Mouse (Mus musculus): ENCODE measurements around the gene Psmd1. TPM values are rescaled to one million over a fixed set of nuclear protein-coding genes. Genes with fewer than 3 reads are reported as not detected.

The Psmd1 gene
- polyA plus RNA-seq, 1 experiment = 72.1 TPM

DNA sequence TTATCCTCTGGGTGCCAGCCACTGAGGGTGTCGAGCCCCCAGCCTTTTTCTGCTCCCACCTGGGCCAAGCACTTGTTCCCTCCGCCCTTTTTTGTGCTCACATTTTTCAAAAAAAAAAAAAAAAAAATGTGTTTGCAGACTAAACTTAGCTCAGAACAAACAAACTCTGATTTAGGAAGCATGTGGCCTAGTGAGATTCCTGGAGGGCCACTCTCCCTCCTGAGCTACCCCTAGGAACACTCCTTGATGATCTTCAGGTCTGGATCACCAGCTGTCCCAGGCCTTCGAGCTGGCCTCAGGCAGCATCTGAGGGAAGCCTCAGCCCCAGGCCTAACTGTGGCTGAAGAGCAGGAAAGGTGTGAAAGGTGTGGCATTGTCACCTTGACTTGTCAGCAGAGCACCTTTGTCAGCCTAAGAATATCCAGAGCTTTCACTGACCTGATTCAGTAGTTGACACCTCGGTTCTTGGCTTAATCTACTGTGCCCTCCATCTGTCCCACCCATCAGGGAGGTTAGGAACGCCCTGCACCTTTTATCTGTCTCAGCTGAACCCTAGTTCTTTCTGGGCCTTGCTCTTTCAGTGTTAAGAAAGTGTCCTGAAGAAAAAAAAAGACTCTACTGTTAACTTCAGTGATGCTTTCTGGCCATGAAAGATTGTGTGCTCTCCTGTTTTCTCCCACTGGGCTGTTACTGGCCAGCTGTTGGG is 118.0 kb downstream of the Psmd1 start:
- no peak overlapping the region for H3K27ac ChIP-seq (ENCODE audit: insufficient read depth, low read length)
- H3K4me1 ChIP-seq (ENCODE audit: control insufficient read depth, insufficient read depth, low read length) = no peaks in the 10 kb centered on the region
- TF ChIP-seq POLR2A (IDR thresholded peaks at IDR 0.05; ENCODE audit: extremely low read depth, insufficient read depth, low read length) = no peak
- no peak overlapping the region for H3K4me3 ChIP-seq (ENCODE audit: insufficient read depth, low read length)

DNA sequence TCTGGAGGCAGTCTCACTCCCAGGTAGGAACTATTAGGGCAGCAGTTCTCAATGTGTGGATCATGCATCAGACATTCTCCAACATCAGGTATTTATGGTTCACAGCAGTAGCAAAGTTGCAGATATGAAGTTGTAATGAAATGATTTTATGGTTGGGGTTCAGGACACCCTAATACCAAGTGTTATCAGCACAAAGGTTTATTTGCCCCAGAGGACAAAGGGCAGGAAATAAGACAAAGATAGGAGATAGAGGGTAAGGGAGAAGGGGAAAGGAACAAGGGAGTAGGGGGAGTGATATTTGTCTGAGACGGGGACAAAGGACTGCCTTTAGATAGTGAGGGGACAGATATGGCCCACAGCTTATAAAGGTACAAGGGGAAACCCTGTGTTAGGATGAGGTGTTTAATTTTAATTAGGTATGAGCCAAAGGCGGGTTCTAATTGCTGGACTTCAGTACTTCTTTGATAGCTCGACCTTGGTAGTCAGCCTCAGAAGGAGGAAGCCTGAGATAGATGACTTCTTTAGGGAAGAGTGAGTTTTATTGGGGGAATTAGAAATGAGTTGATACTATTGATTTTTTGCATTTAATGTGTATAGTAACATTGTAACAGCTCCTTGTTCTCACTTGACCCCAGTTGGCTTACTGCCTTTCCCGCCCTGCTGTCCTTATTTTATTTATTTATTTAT is 119.5 kb downstream of the Psmd1 start:
- H3K4me1 ChIP-seq (ENCODE audit: control insufficient read depth, insufficient read depth, low read length) = no peaks in the 10 kb centered on the region
- TF ChIP-seq POLR2A (IDR thresholded peaks at IDR 0.05; ENCODE audit: extremely low read depth, insufficient read depth, low read length) = no peak
- no peak for TF ChIP-seq CTCF (IDR thresholded peaks at IDR 0.05; ENCODE audit: extremely low read depth, insufficient read depth, low read length)
- no peak overlapping the region for H3K27ac ChIP-seq (ENCODE audit: insufficient read depth, low read length)
- no peak overlapping the region for H3K4me3 ChIP-seq (ENCODE audit: insufficient read depth, low read length)

DNA sequence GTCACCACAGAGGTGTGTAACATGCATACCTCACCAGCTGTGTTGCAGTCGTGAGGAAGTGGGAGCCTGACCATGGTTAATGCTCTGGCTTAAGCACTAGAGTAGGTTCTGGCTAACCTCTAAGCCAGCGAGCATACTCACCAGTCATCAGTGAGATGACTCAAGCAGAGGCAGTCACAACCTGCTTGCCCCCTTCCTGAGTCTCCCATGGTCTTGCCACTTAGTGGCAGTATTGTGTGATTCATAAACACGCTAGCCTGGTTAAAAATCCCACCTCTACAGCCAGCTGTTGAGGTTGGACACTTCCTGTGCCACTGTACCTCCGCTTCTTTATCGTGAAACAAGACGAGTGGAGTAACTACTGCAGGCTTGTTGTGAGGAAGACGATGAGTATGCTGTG is 122.6 kb downstream of the Psmd1 start:
- no peak for TF ChIP-seq POLR2A (IDR thresholded peaks at IDR 0.05; ENCODE audit: extremely low read depth, insufficient read depth, low read length)
- TF ChIP-seq CTCF (IDR thresholded peaks at IDR 0.05; ENCODE audit: extremely low read depth, insufficient read depth, low read length) = no peak
- Histone ChIP-seq H3K27ac (ENCODE audit: insufficient read depth, low read length) (no peak overlapping the region), H3K4me1 (ENCODE audit: control insufficient read depth, insufficient read depth, low read length) (no peaks in the 10 kb centered on the region), H3K4me3 (ENCODE audit: insufficient read depth, low read length) (no peak overlapping the region)

DNA sequence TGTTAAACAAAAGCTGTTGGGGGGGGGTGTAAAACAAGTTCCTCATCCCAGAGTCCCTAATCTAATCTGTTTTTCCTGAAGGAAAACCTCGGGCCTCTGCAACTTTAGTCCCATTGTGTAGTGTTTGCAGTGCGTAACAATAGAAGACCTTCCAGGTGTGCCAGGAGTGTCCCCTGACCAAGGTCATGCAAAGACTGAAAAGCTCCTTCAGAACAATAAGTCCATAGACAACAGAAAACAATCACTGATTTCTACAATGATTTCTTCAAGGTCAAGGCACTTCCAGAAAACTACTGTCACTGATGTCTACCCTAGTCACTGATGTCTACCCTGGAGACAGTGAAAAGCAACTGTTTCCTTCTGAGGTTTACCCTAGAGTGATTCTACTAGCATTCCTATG is 123.7 kb downstream of the Psmd1 start:
- H3K4me3 ChIP-seq (ENCODE audit: insufficient read depth, low read length) = no peak overlapping the region
- no peaks in the 10 kb centered on the region for H3K4me1 ChIP-seq (ENCODE audit: control insufficient read depth, insufficient read depth, low read length)
- TF ChIP-seq CTCF (IDR thresholded peaks at IDR 0.05; ENCODE audit: extremely low read depth, insufficient read depth, low read length) (no peak), POLR2A (IDR thresholded peaks at IDR 0.05; ENCODE audit: extremely low read depth, insufficient read depth, low read length) (no peak)
- H3K27ac ChIP-seq (ENCODE audit: insufficient read depth, low read length) = no peak overlapping the region

DNA sequence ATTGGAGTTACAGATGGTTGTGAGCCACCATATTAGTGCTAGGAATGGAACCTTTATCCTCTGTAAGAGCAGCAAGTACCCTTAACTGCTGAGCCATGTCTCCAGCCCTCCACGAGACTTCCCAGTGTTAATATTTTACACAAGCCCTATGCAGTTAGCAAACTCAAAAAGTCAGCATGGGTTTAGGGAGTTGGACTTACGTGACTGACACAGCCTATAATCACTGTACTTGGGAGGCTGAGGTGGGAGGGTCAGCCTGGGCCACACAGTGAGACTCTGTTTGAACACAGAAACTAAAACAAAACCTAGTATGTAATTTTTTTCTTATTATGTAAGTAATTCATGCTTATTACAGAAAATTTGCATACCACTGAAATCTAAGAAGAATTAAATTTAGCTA is 124.1 kb downstream of the Psmd1 start:
- no peak for TF ChIP-seq POLR2A (IDR thresholded peaks at IDR 0.05; ENCODE audit: extremely low read depth, insufficient read depth, low read length)
- no peak for TF ChIP-seq CTCF (IDR thresholded peaks at IDR 0.05; ENCODE audit: extremely low read depth, insufficient read depth, low read length)
- Histone ChIP-seq H3K27ac (ENCODE audit: insufficient read depth, low read length) (no peak overlapping the region), H3K4me3 (ENCODE audit: insufficient read depth, low read length) (no peak overlapping the region), H3K4me1 (ENCODE audit: control insufficient read depth, insufficient read depth, low read length) (no peaks in the 10 kb centered on the region)

Other genes starting within 250 kb of the Psmd1 start
- gene Itm2c, start 170.1 kb upstream of the Psmd1 start, polyA plus RNA-seq (2012; rRNA removed) = 835 and 861 TPM in 2 replicates
- 6.6 and 7.8 TPM in 2 replicates for gene 4933407L21Rik, start 135.9 kb upstream of the Psmd1 start, polyA plus RNA-seq (2012; rRNA removed)
- 0.08 and 0.13 TPM in 2 replicates for gene Gpr55, start 103.4 kb upstream of the Psmd1 start, polyA plus RNA-seq (2012; rRNA removed)
- gene Spata3, start 47.6 kb upstream of the Psmd1 start, polyA plus RNA-seq (2012; rRNA removed) = 1.5 and 2.0 TPM in 2 replicates
- gene 2810459M11Rik, start 18.5 kb upstream of the Psmd1 start, polyA plus RNA-seq (2012; rRNA removed) = 11.1 and 11.3 TPM in 2 replicates
- gene Htr2b, start 47.6 kb downstream of the Psmd1 start, polyA plus RNA-seq (2012; rRNA removed) = 0.08 and 0.13 TPM in 2 replicates
- gene Gm21972, start 69.2 kb downstream of the Psmd1 start, polyA plus RNA-seq (2012; rRNA removed) = 1.5 and 2.2 TPM in 2 replicates
- 34.2 and 35.0 TPM in 2 replicates for gene Armc9, start 90.4 kb downstream of the Psmd1 start, polyA plus RNA-seq (2012; rRNA removed)
- 1.3 and 1.5 TPM in 2 replicates for gene B3gnt7, start 238.4 kb downstream of the Psmd1 start, polyA plus RNA-seq (2012; rRNA removed)